Mouse (Mus musculus): Measurements from ENCODE around the gene Ppp1r15a. TPM values are rescaled to one million over a fixed set of nuclear protein-coding genes. Genes with fewer than 3 reads are reported as not detected.

Ppp1r15a gene
- 25.0 and 27.1 TPM in 2 replicates for polyA plus RNA-seq (2015; fragmentation: Nextera tagmentation; extraction: Ambion mirVana)

- ATAC-seq (replicated peaks; ENCODE audit: extremely low read depth, insufficient read depth, low FRiP score), result peak; percentile 83
- Histone ChIP-seq H3K9ac (ENCODE audit: low read length) (peak within 1 kb of the TSS; percentile 98), H3K27ac (ENCODE audit: low read length) (peak within 1 kb of the TSS; percentile 99), H3K36me3 (ENCODE audit: control insufficient read depth, insufficient read depth) (no peaks in the 10 kb centered on the region), H3K4me2 (ENCODE audit: low read depth, low read length) (peak within 1 kb of the TSS; percentile 80), H3K4me1 (ENCODE audit: control insufficient read depth, insufficient read depth, low read length) (peaks cover 44% of the 10 kb centered on the region), H3K9me3 (replicated peaks; ENCODE audit: control insufficient read depth, low read length) (no peaks in the 10 kb centered on the region), H3K4me3 (ENCODE audit: low read length) (peak within 1 kb of the TSS; percentile 95), H3K27me3 (ENCODE audit: control insufficient read depth, insufficient read depth, low read length) (no peaks in the 10 kb centered on the region)
- WGBS, result under 1% methylated on average over 54 of the region's 54 CpGs
Observed at GRCm38 (mm10) chr7:45525809-45526473, at the start of gene Ppp1r15a, which contains the start of gene Plekha4. Gene Ppp1r15a, minus strand, starts transcription at chr7:45526268. Gene Plekha4, plus strand, starts transcription at chr7:45526330.

GRCm38 (mm10) chr7:45574472-45575379 is 48.7 kb upstream of the Ppp1r15a start:
- H3K27ac ChIP-seq (ENCODE audit: low read length), result 0 out of 2 replicates have a peak overlapping the region, but pooled peaks have one; percentile 3
- no peak overlapping the region for H3K4me2 ChIP-seq (ENCODE audit: low read depth, low read length)
- no peak for ATAC-seq (replicated peaks; ENCODE audit: extremely low read depth, insufficient read depth, low FRiP score)
- no peak overlapping the region for H3K9ac ChIP-seq (ENCODE audit: low read length)
- H3K36me3 ChIP-seq (ENCODE audit: control insufficient read depth, insufficient read depth), result peaks cover 14% of the 10 kb centered on the region; the same call in 1 of the 2 replicates
- H3K4me1 ChIP-seq (ENCODE audit: control insufficient read depth, insufficient read depth, low read length), result peaks cover 29% of the 10 kb centered on the region
- no peaks in the 10 kb centered on the region for H3K9me3 ChIP-seq (replicated peaks; ENCODE audit: control insufficient read depth, low read length)
- WGBS, result 72% methylated on average over 15 of the region's 15 CpGs
- no peak overlapping the region for H3K4me3 ChIP-seq (ENCODE audit: low read length)
- H3K27me3 ChIP-seq (ENCODE audit: control insufficient read depth, insufficient read depth, low read length), result no peaks in the 10 kb centered on the region

GRCm38 (mm10) chr7:45573954-45574353 is 47.9 kb upstream of the Ppp1r15a start:
- Histone ChIP-seq H3K27ac (ENCODE audit: low read length) (no peak overlapping the region), H3K36me3 (ENCODE audit: control insufficient read depth, insufficient read depth) (peaks cover 14% of the 10 kb centered on the region; the same call in 1 of the 2 replicates), H3K4me2 (ENCODE audit: low read depth, low read length) (no peak overlapping the region), H3K4me1 (ENCODE audit: control insufficient read depth, insufficient read depth, low read length) (peaks cover 29% of the 10 kb centered on the region), H3K4me3 (ENCODE audit: low read length) (no peak overlapping the region), H3K9me3 (replicated peaks; ENCODE audit: control insufficient read depth, low read length) (no peaks in the 10 kb centered on the region), H3K9ac (ENCODE audit: low read length) (no peak overlapping the region), H3K27me3 (ENCODE audit: control insufficient read depth, insufficient read depth, low read length) (no peaks in the 10 kb centered on the region)
- no peak for ATAC-seq (replicated peaks; ENCODE audit: extremely low read depth, insufficient read depth, low FRiP score)
- WGBS, result 65% methylated on average over 8 of the region's 8 CpGs

- ATAC-seq (replicated peaks; ENCODE audit: extremely low read depth, insufficient read depth, low FRiP score), result no peak
- H3K4me3 ChIP-seq (ENCODE audit: low read length), result no peak overlapping the region
- no peaks in the 10 kb centered on the region for H3K27me3 ChIP-seq (ENCODE audit: control insufficient read depth, insufficient read depth, low read length)
- H3K9ac ChIP-seq (ENCODE audit: low read length), result no peak overlapping the region
- H3K4me1 ChIP-seq (ENCODE audit: control insufficient read depth, insufficient read depth, low read length), result peaks cover 37% of the 10 kb centered on the region
- H3K9me3 ChIP-seq (replicated peaks; ENCODE audit: control insufficient read depth, low read length), result no peaks in the 10 kb centered on the region
- WGBS, result 47% methylated on average over 1 of the region's 1 CpGs
- H3K36me3 ChIP-seq (ENCODE audit: control insufficient read depth, insufficient read depth), result peaks cover 11% of the 10 kb centered on the region; the same call in 1 of the 2 replicates
- no peak overlapping the region for H3K4me2 ChIP-seq (ENCODE audit: low read depth, low read length)
- no peak overlapping the region for H3K27ac ChIP-seq (ENCODE audit: low read length)
Observed at GRCm38 (mm10) chr7:45571966-45572365, 45.9 kb upstream of the Ppp1r15a start.

- H3K4me1 ChIP-seq (ENCODE audit: control insufficient read depth, insufficient read depth, low read length), result peaks cover 37% of the 10 kb centered on the region
- peak within 1 kb of the TSS; percentile 91 for H3K27ac ChIP-seq (ENCODE audit: low read length)
- peak within 1 kb of the TSS; percentile 84 for H3K4me2 ChIP-seq (ENCODE audit: low read depth, low read length)
- H3K36me3 ChIP-seq (ENCODE audit: control insufficient read depth, insufficient read depth), result no peaks in the 10 kb centered on the region
- under 1% methylated on average over 39 of the region's 42 CpGs for WGBS
- ATAC-seq (replicated peaks; ENCODE audit: extremely low read depth, insufficient read depth, low FRiP score), result peak; percentile 55
- H3K9me3 ChIP-seq (replicated peaks; ENCODE audit: control insufficient read depth, low read length), result no peaks in the 10 kb centered on the region
- H3K9ac ChIP-seq (ENCODE audit: low read length), result peak within 1 kb of the TSS; percentile 90
- H3K4me3 ChIP-seq (ENCODE audit: low read length), result peak within 1 kb of the TSS; percentile 65
- H3K27me3 ChIP-seq (ENCODE audit: control insufficient read depth, insufficient read depth, low read length), result no peaks in the 10 kb centered on the region
Observed at GRCm38 (mm10) chr7:45570103-45570741, 44.2 kb upstream of the Ppp1r15a start, which contains the start of gene Bcat2. Gene Bcat2, plus strand, starts transcription at chr7:45570153.

GRCm38 (mm10) chr7:45568601-45569473 is 42.8 kb upstream of the Ppp1r15a start:
- no peaks in the 10 kb centered on the region for H3K36me3 ChIP-seq (ENCODE audit: control insufficient read depth, insufficient read depth)
- no peaks in the 10 kb centered on the region for H3K9me3 ChIP-seq (replicated peaks; ENCODE audit: control insufficient read depth, low read length)
- H3K9ac ChIP-seq (ENCODE audit: low read length), result peak overlapping the region; percentile 42; the same call in 1 of the 2 replicates
- H3K27ac ChIP-seq (ENCODE audit: low read length), result peak overlapping the region; percentile 67
- H3K4me3 ChIP-seq (ENCODE audit: low read length), result peak overlapping the region; percentile 52; the same call in 1 of the 2 replicates
- WGBS, result 70% methylated on average over 10 of the region's 10 CpGs
- ATAC-seq (replicated peaks; ENCODE audit: extremely low read depth, insufficient read depth, low FRiP score), result no peak
- H3K27me3 ChIP-seq (ENCODE audit: control insufficient read depth, insufficient read depth, low read length), result no peaks in the 10 kb centered on the region
- peaks cover 28% of the 10 kb centered on the region for H3K4me1 ChIP-seq (ENCODE audit: control insufficient read depth, insufficient read depth, low read length)
- H3K4me2 ChIP-seq (ENCODE audit: low read depth, low read length), result peak overlapping the region; percentile 69

- H3K4me3 ChIP-seq (ENCODE audit: low read length), result peak overlapping the region; percentile 52
- whole genome bisulfite sequencing, result under 1% methylated on average over 24 of the region's 24 CpGs
- no peaks in the 10 kb centered on the region for H3K27me3 ChIP-seq (ENCODE audit: control insufficient read depth, insufficient read depth, low read length)
- H3K36me3 ChIP-seq (ENCODE audit: control insufficient read depth, insufficient read depth), result no peaks in the 10 kb centered on the region
- peaks cover 27% of the 10 kb centered on the region for H3K4me1 ChIP-seq (ENCODE audit: control insufficient read depth, insufficient read depth, low read length)
- peak overlapping the region; percentile 84 for H3K27ac ChIP-seq (ENCODE audit: low read length)
- H3K4me2 ChIP-seq (ENCODE audit: low read depth, low read length), result peak overlapping the region; percentile 69
- peak overlapping the region; percentile 57 for H3K9ac ChIP-seq (ENCODE audit: low read length)
- ATAC-seq (replicated peaks; ENCODE audit: extremely low read depth, insufficient read depth, low FRiP score), result peak; percentile 96
- H3K9me3 ChIP-seq (replicated peaks; ENCODE audit: control insufficient read depth, low read length), result no peaks in the 10 kb centered on the region
Observed at GRCm38 (mm10) chr7:45567780-45568516, 41.9 kb upstream of the Ppp1r15a start.
